Mouse (Mus musculus) duodenum, adult 2 months (tissue): ENCODE results near the gene Dcpp2. TPM values are rescaled to one million over a fixed set of nuclear protein-coding genes. Genes with fewer than 3 reads are reported as not detected.

Experiments used
- polyA plus RNA-seq: library from polyadenylated mRNA; depleted of rRNA; stranded (reverse); fragments of >200 nt; gene quantifications from 2 replicates; pipeline ENCODE4 v1.2.3, GENCODE M21; 2012; ENCODE audit warnings: low replicate concordance; rRNA removed

Gene Dcpp2
- not detected in 2 replicates for polyA plus RNA-seq

GRCm38 (mm10) chr17:23880576-23880975 lies at the start of gene Dcpp2, which contains the start of gene Dcpp1:
TSS of gene Dcpp2 (plus strand) at chr17:23880880.
TSS of gene Dcpp1 (plus strand) at chr17:23880876.

GRCm38 (mm10) chr17:23836006-23836575 lies 44.6 kb upstream of the Dcpp2 start, which contains the start of gene Prss33:
TSS of gene Prss33 (minus strand) at chr17:23836056.

GRCm38 (mm10) chr17:23843812-23844273 lies 36.8 kb upstream of the Dcpp2 start, which contains the start of the genes Prss32 and Prss41:
TSS of gene Prss32 (plus strand) at chr17:23843855.
TSS of gene Prss41 (minus strand) at chr17:23844172.

GRCm38 (mm10) chr17:23867756-23868155 lies 12.9 kb upstream of the Dcpp2 start, which contains the start of gene Prss21:
TSS of gene Prss21 (plus strand) at chr17:23868056.

GRCm38 (mm10) chr17:23917158-23917557 lies 36.5 kb downstream of the Dcpp2 start, which contains the start of gene Dcpp3:
TSS of gene Dcpp3 (plus strand) at chr17:23917458.

GRCm38 (mm10) chr17:23941372-23941771 lies 60.7 kb downstream of the Dcpp2 start, which contains the start of gene Sbp:
TSS of gene Sbp (plus strand) at chr17:23941672.

Other genes starting within 250 kb of the Dcpp2 start
- 0.81 and 1.5 TPM in 2 replicates for gene Mmp25, start 235.6 kb upstream of the Dcpp2 start, polyA plus RNA-seq
- gene Bicdl2, start 220.4 kb upstream of the Dcpp2 start, polyA plus RNA-seq, result 5.3 and 6.5 TPM in 2 replicates
- 423 and 457 TPM in 2 replicates for gene Hcfc1r1, start 207.3 kb upstream of the Dcpp2 start, polyA plus RNA-seq
- gene Thoc6, start 207.0 kb upstream of the Dcpp2 start, polyA plus RNA-seq, result 22.7 and 23.3 TPM in 2 replicates
- gene Tnfrsf12a, start 203.4 kb upstream of the Dcpp2 start, polyA plus RNA-seq, result 16.8 and 17.2 TPM in 2 replicates
- 0.44 and 1.2 TPM in 2 replicates for gene Cldn6, start 201.6 kb upstream of the Dcpp2 start, polyA plus RNA-seq
- gene Cldn9, start 196.9 kb upstream of the Dcpp2 start, polyA plus RNA-seq, result 0.14 and 0.55 TPM in 2 replicates
- 0.05 and 0.09 TPM in 2 replicates for gene 1520401A03Rik, start 158.1 kb upstream of the Dcpp2 start, polyA plus RNA-seq
- gene Pkmyt1, start 154.5 kb upstream of the Dcpp2 start, polyA plus RNA-seq, result 58.5 and 61.5 TPM in 2 replicates
- gene Paqr4, start 140.0 kb upstream of the Dcpp2 start, polyA plus RNA-seq, result 144 and 151 TPM in 2 replicates
- gene Kremen2, start 135.0 kb upstream of the Dcpp2 start, polyA plus RNA-seq, result 5.0 and 7.8 TPM in 2 replicates
- gene Flywch1, start 109.3 kb upstream of the Dcpp2 start, polyA plus RNA-seq, result 15.9 and 34.2 TPM in 2 replicates
- gene Flywch2, start 94.8 kb upstream of the Dcpp2 start, polyA plus RNA-seq, result 3.8 and 6.0 TPM in 2 replicates
- 340 and 451 TPM in 2 replicates for gene Srrm2, start 90.3 kb upstream of the Dcpp2 start, polyA plus RNA-seq
- gene Elob, start 51.7 kb upstream of the Dcpp2 start, polyA plus RNA-seq, result 480 and 804 TPM in 2 replicates
- 0.11 and 1.1 TPM in 2 replicates for gene Prss33, start 44.8 kb upstream of the Dcpp2 start, polyA plus RNA-seq
- gene Prss32, start 37.0 kb upstream of the Dcpp2 start, polyA plus RNA-seq, result 308 and 338 TPM in 2 replicates
- gene Prss41, start 36.7 kb upstream of the Dcpp2 start, polyA plus RNA-seq, result 2.4 and 2.8 TPM in 2 replicates
- not detected in 2 replicates for gene Prss21, start 12.8 kb upstream of the Dcpp2 start, polyA plus RNA-seq
- gene Dcpp1, start within 50 bp of the Dcpp2 start, polyA plus RNA-seq, result not detected in 2 replicates
- not detected in 2 replicates for gene Dcpp3, start 36.6 kb downstream of the Dcpp2 start, polyA plus RNA-seq
- not detected in 2 replicates for gene Sbp, start 60.8 kb downstream of the Dcpp2 start, polyA plus RNA-seq
- gene Sbpl, start 74.4 kb downstream of the Dcpp2 start, polyA plus RNA-seq, result not detected in 2 replicates
- gene Prss30, start 99.7 kb downstream of the Dcpp2 start, polyA plus RNA-seq, result 22.5 and 226 TPM in 2 replicates
- gene Prss22, start 117.2 kb downstream of the Dcpp2 start, polyA plus RNA-seq, result 0.25 and 0.68 TPM in 2 replicates
- 3.0 and 5.6 TPM in 2 replicates for gene Prss27, start 157.3 kb downstream of the Dcpp2 start, polyA plus RNA-seq
- gene Kctd5, start 192.6 kb downstream of the Dcpp2 start, polyA plus RNA-seq, result 46.8 and 98.2 TPM in 2 replicates